In genomic region chr10:87102455-87102854, GRCm38 (mm10) we compare ENCODE assay signal across 25 mouse cellular contexts. TPM values are rescaled to one million over a fixed set of nuclear protein-coding genes. Genes with fewer than 3 reads are reported as not detected.
DNase-seq lines count a peak whose midpoint lies in the region; ATAC-seq and TF ChIP-seq lines count a peak whose summit lies in the region.
"Had no signal": no experiment of that assay in that cellular context is flagged by ENCODE, and none has a peak within 500 bp of the region (broad histone marks: within the 10 kb centered on the region; RNA-seq: fewer than 3 reads in every experiment).

No protein-coding gene starts in this region.

- peak; percentile 47 for DNase-seq in embryo, embryonic 10.5 days (ENCODE audit: low spot score)
- no peak for DNase-seq in embryo, embryonic 9.5 days (ENCODE audit: extremely low spot score)
- no peak for DNase-seq in midbrain, embryonic 11.5 days (ENCODE audit: low spot score, missing footprints)
- DNase-seq in midbrain, postnatal 0 days (ENCODE audit: low spot score), result no peak
- DNase-seq in retina, embryonic 14.5 days (ENCODE audit: low spot score), result peak; percentile 65
- no peak for DNase-seq in cerebellum, adult 11 months
- DNase-seq: adrenal gland, adult 2 months; gastrocnemius, postnatal 14 days; heart, adult 2 months; kidney, adult 11 months; lung, postnatal 36 days; thymus, adult 2 months had no signal

- H3K4me1 ChIP-seq in midbrain, embryonic 11.5 days (ENCODE audit: control insufficient read depth, insufficient read depth, low read length), result peaks cover 38% of the 10 kb centered on the region
- no peaks in the 10 kb centered on the region for H3K4me1 ChIP-seq in midbrain, postnatal 0 days (ENCODE audit: insufficient read depth, low read length)
- no peaks in the 10 kb centered on the region; the same call in 1 of the 2 replicates for H3K4me1 ChIP-seq in hindbrain, embryonic 16.5 days (ENCODE audit: control insufficient read depth, insufficient read depth, low read depth, low read length)
- H3K4me1 ChIP-seq: liver, embryonic 15.5 days; stomach, embryonic 15.5 days had no signal

- H3K9me3 ChIP-seq in midbrain, embryonic 11.5 days (ENCODE audit: control insufficient read depth, low read length), result no peaks in the 10 kb centered on the region
- H3K9me3 ChIP-seq in midbrain, postnatal 0 days (ENCODE audit: low read length), result no peaks in the 10 kb centered on the region
- H3K9me3 ChIP-seq in hindbrain, embryonic 16.5 days (ENCODE audit: control insufficient read depth, low read length), result no peaks in the 10 kb centered on the region
- H3K9me3 ChIP-seq: heart, embryonic 15.5 days; liver, embryonic 15.5 days; stomach, embryonic 15.5 days had no signal

- H3K4me3 ChIP-seq in midbrain, embryonic 11.5 days (ENCODE audit: low read depth, low read length), result no peak overlapping the region
- no peak overlapping the region for H3K4me3 ChIP-seq in midbrain, postnatal 0 days (ENCODE audit: low read depth, low read length)
- H3K4me3 ChIP-seq in hindbrain, embryonic 16.5 days (ENCODE audit: low read length), result no peak overlapping the region; the same call in 1 of the 2 replicates
- H3K4me3 ChIP-seq: heart, adult 2 months; heart, embryonic 15.5 days; layer of hippocampus, adult 2 months; left cerebral cortex, adult 2 months; liver, embryonic 15.5 days; stomach, embryonic 15.5 days had no signal

- 17% methylated on average over 13 of the region's 13 CpGs for WGBS in midbrain, embryonic 11.5 days
- WGBS in midbrain, postnatal 0 days, result 21% methylated on average over 13 of the region's 13 CpGs
- 23% methylated on average over 13 of the region's 13 CpGs for WGBS in hindbrain, embryonic 16.5 days

- no peak for ATAC-seq in midbrain, embryonic 11.5 days (ENCODE audit: low FRiP score)
- ATAC-seq in midbrain, postnatal 0 days (ENCODE audit: low FRiP score), result no peak
- no peak for ATAC-seq in hindbrain, embryonic 16.5 days
- ATAC-seq in CD4-positive, CD25-positive, alpha-beta regulatory T cell, adult 4 months, result no peak

- H3K27me3 ChIP-seq in midbrain, embryonic 11.5 days (ENCODE audit: control insufficient read depth, insufficient read depth, low read length), result peaks cover 7% of the 10 kb centered on the region; the same call in 1 of the 2 replicates
- H3K27me3 ChIP-seq in midbrain, postnatal 0 days (ENCODE audit: insufficient read depth, low read length), result no peaks in the 10 kb centered on the region
- H3K27me3 ChIP-seq in hindbrain, embryonic 16.5 days (replicated peaks; ENCODE audit: control insufficient read depth, insufficient read depth, low read length), result no peaks in the 10 kb centered on the region
- H3K27me3 ChIP-seq: heart, embryonic 15.5 days; liver, embryonic 15.5 days; stomach, embryonic 15.5 days had no signal

- H3K36me3 ChIP-seq in midbrain, embryonic 11.5 days (ENCODE audit: control insufficient read depth, insufficient read depth, low read length), result no peaks in the 10 kb centered on the region
- no peaks in the 10 kb centered on the region for H3K36me3 ChIP-seq in midbrain, postnatal 0 days (ENCODE audit: insufficient read depth, low read length)
- H3K36me3 ChIP-seq in hindbrain, embryonic 16.5 days (ENCODE audit: control insufficient read depth, insufficient read depth, low read length), result no peaks in the 10 kb centered on the region
- H3K36me3 ChIP-seq: heart, embryonic 15.5 days; liver, embryonic 15.5 days; stomach, embryonic 15.5 days had no signal

- 0 out of 2 replicates have a peak overlapping the region, but pooled peaks have one; percentile 36 for H3K27ac ChIP-seq in midbrain, embryonic 11.5 days (ENCODE audit: low read depth, low read length)
- H3K27ac ChIP-seq in midbrain, postnatal 0 days (ENCODE audit: low read depth, low read length), result no peak overlapping the region
- H3K27ac ChIP-seq in hindbrain, embryonic 16.5 days (ENCODE audit: low read depth, low read length), result no peak overlapping the region
- H3K27ac ChIP-seq: heart, adult 2 months; heart, embryonic 15.5 days; kidney, postnatal 0 days; layer of hippocampus, adult 2 months; left cerebral cortex, adult 2 months; liver, embryonic 15.5 days; stomach, embryonic 15.5 days had no signal

- peak overlapping the region; percentile 29; the same call in 1 of the 2 replicates for H3K4me2 ChIP-seq in midbrain, embryonic 11.5 days
- no peak overlapping the region for H3K4me2 ChIP-seq in midbrain, postnatal 0 days (ENCODE audit: low read depth, low read length, poor library complexity, severe bottlenecking)
- peak overlapping the region; percentile 35 for H3K4me2 ChIP-seq in hindbrain, embryonic 16.5 days (ENCODE audit: low read length)
- H3K4me2 ChIP-seq: heart, embryonic 15.5 days; liver, embryonic 15.5 days; stomach, embryonic 15.5 days had no signal

- TF ChIP-seq CTCF in midbrain, postnatal 0 days (IDR thresholded peaks at IDR 0.05), result no peak

- no peak overlapping the region; the same call in 1 of the 2 replicates for H3K9ac ChIP-seq in midbrain, embryonic 11.5 days (ENCODE audit: low read length)
- no peak overlapping the region for H3K9ac ChIP-seq in midbrain, postnatal 0 days (replicated peaks; ENCODE audit: low read length, poor library complexity, severe bottlenecking)
- no peak overlapping the region for H3K9ac ChIP-seq in hindbrain, embryonic 16.5 days (ENCODE audit: low read depth, low read length)
- H3K9ac ChIP-seq: heart, embryonic 15.5 days; liver, embryonic 15.5 days; stomach, embryonic 15.5 days had no signal

RNA-seq across cellular contexts. Expression of gene 1700113H08Rik, which starts 44.6 kb away (rescaled TPM):
- polyA plus RNA-seq in midbrain, embryonic 11.5 days (2014; fragmentation: Nextera tagmentation; extraction: Ambion mirVana), result 0.29 TPM in 1 of 2 replicates, not detected in the other
- total RNA-seq in midbrain, postnatal 0 days (2014; rRNA removed), result not detected in 2 replicates
- polyA plus RNA-seq in midbrain, postnatal 0 days (2015; fragmentation: Nextera tagmentation; extraction: Ambion mirVana), result 0.27 and 0.34 TPM in 2 replicates
- 0.48 TPM in 1 of 2 replicates, not detected in the other for polyA plus RNA-seq in hindbrain, embryonic 16.5 days (2015; fragmentation: Nextera tagmentation; extraction: Ambion mirVana)
- not detected for polyA plus RNA-seq in CD4-positive, CD25-positive, alpha-beta regulatory T cell, adult 4 months (2017; shearing (Covaris generic))
- total RNA-seq: adrenal gland, adult 2 months; heart, adult 2 months; hematopoietic stem cell, adult 5-6 weeks; layer of hippocampus, adult 2 months; left cerebral cortex, adult 2 months; neutrophil, adult 5-6 weeks had no signal
- polyA plus RNA-seq: adrenal gland, adult 2 months; frontal cortex, adult 2 months; kidney, postnatal 0 days; limb, embryonic 14.5 days; liver, embryonic 15.5 days; small intestine, adult 2 months had no signal

Comparison
In these comparisons a context has a peak if more than half of its experiments do, and no peak if none do; other contexts are left out.
1. DNase-seq: peak in embryo, embryonic 10.5 days (single experiment) and retina, embryonic 14.5 days (single experiment); none in embryo, embryonic 9.5 days (single experiment), midbrain, embryonic 11.5 days (single experiment), midbrain, postnatal 0 days (single experiment) and cerebellum, adult 11 months (single experiment).